Mouse (Mus musculus) heart, postnatal 0 days (tissue): ENCODE measurements around the gene Acer2.

Experiments
- CTCF ChIP-seq: IDR thresholded peaks from 2 replicates; pipeline ENCODE4 v1.5.1; 2016; ENCODE audit warnings: antibody characterized with exemption, control low read depth, low read depth
- EP300 ChIP-seq: IDR thresholded peaks from 2 replicates; pipeline ENCODE4 v1.6.1; 2016; ENCODE audit warnings: antibody characterized with exemption, low read depth

- TF ChIP-seq CTCF (no peak), EP300 (no peak)
These were observed 69.1 kb downstream of the Acer2 start for GRCm38 (mm10) chr4:86943296-86943695.
